Mouse (Mus musculus): ENCODE measurements around the gene Hdgfl2.
"Not testable (repeated sequence)": the region's sequence is repeated elsewhere in the genome, so short reads cannot be mapped to it uniquely, and the experiment has no call there.

Hdgfl2 gene

DNA sequence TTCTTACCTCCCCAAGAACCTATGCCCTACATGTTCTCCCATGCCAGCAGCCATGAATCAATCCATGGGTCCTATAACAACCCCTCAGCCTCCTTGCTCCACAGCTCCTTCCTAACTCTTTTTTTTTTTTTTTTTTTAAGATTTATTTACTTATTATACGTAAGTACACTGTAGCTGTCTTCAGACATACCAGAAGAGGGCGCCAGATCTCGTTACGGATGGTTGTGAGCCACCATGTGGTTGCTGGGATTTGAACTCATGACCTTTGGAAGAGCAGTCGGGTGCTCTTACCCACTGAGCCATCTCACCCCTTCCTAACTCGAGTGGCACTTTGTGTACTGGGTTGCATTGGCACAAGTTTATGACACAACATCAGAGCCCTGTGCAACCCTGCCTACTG is 13.7 kb upstream of the Hdgfl2 start:
- not testable (repeated sequence) for DNase-seq

DNA sequence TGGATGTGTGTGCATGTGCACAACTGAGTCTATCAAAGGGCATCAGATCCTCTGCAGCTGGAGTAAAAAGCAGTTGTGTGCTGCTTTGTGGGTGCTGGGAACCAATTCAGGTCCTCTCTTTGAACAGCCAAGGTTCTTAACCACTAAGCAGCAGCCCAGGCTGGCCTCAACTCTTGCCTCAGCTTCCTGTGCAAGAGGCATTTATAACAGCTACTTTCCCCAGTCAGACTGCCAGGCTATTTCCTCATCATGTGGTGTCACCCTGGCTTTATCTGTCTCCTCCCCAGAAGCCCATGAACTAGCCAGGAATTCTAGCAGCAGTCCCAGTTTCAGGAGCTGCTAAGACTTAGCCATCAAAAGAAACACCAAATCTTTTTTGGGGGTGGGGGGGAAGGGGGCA is 13.0 kb upstream of the Hdgfl2 start:
- DNase-seq: no peak

DNA sequence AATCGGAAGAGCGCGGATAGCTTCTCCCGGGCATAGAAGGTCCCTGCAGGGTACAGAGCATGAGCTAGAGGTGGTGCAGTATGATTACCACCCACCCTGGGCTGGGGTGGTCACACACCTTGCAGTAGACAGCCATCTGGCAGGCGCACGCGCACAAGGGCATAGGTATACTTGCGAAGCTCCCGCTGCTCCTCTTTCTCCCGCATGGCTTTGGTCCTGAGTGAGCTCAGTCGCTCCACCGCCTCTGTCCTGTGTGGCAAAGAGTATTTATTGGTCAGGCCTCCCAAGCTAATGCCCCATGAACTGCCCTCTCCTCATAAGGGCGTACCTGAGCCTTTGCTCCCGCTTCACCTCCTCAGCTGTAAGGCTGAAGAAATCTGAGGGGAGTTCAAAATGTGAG is 10.4 kb upstream of the Hdgfl2 start:
- DNase-seq: no peak

DNA sequence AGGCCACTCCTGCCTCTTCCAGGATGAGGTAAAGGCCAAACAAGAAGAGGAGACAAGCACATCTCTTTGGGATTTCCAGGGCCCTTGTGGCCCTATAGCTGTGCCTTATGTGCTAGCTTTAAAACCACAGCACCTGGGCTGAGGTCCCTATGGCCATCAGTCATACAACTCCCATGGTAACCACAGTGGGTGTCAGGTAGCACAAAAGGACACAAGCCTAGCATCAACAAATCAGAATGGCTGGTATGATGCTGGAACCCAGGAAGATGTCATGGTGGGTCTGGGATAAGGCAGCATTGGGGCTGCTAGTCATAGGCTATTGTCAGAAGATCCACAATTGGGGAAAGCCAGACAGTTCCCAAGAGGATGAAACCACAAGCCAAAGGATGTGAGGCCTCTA is 8.3 kb upstream of the Hdgfl2 start:
- DNase-seq: no peak

DNA sequence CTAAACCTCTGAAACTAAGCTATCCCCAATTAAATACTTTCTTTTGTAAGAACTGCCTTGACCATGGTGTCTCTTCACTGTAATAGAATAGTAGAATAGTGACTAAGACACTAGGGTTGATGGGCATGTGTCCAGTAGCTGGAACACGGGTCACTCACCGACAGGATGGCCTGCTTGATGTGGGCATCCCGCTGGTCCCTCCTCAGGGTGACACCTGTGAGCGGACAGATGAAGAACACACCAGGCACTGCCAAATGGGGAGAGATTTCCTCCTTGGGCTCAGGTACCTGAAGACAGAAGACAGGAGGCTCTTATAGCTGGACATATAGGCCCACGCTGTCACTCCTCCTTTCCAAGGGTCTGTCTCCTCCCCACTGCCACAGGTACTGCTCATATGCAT is 7.2 kb upstream of the Hdgfl2 start:
- DNase-seq: no peak

DNA sequence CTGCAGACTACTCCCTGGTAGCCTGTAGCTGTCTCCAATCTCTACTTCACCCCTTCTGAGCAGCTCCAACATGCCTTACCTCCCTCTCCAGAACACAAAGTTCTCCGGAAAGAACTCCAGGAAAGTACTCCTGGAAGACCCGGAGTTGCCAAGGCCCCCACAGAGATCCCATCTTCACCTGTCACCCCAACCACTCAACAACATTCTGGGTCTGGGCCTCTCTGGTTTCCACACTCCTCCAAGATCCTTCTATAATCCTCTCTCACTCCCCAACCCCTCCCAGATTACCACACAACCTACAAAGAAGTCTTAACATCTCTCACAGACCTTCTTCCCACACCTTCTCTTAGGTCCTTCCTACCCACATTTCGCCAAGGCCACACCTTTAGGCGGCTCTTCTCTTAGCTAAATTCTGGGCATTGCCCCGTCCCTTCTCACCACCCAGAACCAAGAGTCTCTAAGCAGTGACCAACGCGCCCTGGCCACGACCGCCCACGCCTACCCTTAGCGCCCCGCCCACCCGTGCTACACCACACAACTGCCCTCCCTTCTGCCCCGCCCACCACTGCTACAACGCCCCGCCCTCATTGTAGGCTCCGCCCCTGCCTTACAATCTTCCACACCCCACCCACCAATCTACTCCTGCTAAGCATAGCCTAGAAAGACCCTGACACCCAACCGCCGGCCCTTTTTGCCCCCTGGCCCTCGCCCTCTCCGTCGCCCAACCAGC is 5.2 kb upstream of the Hdgfl2 start:
- DNase-seq: peak; percentile 84 to 91

DNA sequence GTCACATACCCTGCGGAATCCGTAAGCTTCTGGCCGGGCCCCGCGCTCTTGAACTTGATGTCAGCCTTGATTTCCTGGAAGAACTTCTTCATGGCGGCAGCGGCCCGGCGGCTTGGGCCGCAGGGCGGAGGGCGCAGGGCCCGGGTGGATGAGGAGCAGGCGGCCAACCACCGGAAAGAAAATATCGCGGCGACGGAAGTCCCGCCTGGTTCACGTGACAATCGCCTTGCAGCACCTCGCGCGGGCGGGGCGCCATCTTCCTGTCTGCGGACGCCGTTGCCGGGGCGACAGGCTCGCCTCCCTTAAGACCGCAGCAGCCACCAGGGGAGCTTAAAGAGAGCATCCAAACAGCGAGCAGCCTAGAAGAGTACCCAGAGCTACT is 4.6 kb upstream of the Hdgfl2 start, which contains the start of gene Ubxn6:
Gene Ubxn6 (minus strand): TSS at position 202 of the 382 bp plus-strand sequence.
- peak; percentile 96 to 97 for DNase-seq

DNA sequence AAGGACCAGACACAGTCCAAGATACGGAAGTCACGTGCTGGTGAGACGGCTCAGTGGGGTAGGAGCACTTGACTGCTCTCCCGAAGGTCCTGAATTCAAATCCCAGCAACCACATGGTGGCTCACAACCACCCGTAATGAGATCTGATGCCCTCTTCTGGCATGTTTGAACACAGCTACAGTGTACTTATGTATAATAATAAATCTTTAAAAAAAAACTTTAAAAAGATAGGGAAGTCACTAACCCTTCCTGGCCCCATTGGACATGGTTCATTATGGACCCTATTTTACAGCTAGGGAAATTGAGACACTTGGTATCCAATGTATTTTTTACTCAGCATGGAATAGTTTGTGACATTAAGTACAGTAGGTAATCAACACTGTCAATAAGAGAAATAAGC is 1.9 kb upstream of the Hdgfl2 start:
- DNase-seq: no peak

DNA sequence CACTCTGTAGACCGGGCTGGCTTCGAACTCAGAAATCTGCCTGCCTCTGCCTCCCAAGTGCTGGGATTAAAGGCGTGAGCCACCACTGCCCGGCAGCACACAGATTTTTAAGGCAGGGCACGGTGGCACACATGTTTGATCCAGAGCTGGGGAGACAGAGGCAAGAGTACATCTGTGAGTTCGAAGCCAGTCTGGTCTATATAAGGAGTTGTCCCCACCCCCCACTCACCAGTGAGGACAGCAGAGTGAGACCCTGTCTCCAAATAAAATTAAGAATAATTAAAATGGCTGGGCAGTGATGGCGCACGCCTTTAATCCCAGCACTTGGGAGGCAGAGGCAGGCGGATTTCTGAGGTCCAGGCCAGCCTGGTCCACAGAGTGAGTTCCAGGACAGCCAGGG is 1.1 kb upstream of the Hdgfl2 start:
- DNase-seq: not testable (repeated sequence)

DNA sequence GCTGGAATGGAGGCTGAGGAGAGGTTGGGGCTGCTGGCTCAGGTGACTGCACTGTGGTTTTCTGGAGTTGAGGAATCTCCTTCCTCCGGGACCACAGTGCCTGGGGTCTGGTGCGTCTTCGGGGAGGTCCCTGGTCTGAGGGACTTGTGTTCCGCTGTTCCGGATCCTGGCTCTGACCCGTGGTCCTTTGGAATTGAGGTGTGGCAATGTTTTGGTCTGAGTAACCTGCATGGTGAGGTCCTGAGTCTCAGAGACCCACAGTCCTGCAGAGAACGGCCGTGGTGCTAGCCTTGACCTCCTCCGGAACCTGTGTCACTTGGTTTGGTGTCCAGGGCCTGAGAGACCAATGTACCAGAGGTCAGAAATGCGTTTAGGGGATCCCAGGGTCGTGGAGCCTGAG is 487 bp downstream of the Hdgfl2 start:
- DNase-seq: peak in 1 of 2 experiments; percentile 21

DNA sequence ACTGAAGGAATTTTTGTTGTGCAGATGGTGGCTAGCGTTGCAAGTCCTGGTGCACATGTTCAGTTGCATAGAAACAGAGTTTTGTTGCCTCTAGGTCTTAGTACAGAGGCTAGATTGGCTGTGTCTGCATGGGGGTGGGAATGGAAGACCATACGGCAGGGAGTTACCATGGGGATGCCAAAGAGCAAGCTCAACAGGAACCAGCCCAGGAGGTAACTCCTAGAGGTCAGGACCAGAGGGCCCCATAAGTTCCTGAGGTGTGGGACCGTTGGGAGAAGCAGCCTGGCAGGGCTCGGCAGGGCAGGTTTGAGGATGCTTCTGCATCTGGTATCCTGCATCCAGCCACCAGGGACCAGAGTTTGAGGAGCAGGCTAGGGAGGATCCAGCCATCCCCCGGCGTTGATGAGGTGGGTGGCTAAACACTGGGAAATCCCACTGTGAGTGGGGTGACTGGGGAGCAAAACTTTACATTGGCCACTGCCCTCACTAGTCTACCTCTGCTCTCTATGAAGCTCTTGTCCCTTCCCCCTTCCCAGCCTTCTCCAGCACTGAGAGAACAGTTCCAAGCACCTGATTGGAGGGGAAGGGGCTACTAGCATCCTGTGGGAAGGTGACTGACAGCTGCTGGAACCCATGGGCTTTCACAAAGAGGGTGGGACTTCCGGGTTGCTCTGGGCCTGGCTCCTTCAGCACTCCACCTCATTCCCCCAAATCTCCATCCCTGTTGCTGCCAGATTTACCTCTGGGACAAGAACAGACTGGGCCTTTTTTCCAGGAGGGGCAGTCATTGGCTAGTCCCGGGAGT is 1.5 kb downstream of the Hdgfl2 start:
- DNase-seq: no peak

DNA sequence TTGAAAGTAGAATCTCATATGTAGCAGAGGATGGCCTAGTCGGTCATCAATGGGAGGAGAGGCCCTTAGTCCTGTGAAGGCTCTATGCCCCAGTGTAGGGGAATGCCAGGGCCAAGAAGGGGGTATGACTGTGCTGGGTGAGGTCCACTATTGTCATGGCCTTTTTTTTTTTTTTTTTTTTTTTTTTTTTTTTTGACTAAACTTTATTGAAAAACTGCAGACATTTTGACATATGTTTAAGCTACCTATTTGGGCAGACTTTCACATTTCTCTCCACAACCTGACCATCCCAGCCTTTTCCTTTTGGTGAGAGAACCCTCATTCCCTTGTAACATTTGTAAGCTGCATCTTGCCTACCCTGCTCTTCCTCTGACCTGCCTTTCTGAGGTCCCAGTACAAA is 12.9 kb downstream of the Hdgfl2 start:
- no peak for DNase-seq

DNA sequence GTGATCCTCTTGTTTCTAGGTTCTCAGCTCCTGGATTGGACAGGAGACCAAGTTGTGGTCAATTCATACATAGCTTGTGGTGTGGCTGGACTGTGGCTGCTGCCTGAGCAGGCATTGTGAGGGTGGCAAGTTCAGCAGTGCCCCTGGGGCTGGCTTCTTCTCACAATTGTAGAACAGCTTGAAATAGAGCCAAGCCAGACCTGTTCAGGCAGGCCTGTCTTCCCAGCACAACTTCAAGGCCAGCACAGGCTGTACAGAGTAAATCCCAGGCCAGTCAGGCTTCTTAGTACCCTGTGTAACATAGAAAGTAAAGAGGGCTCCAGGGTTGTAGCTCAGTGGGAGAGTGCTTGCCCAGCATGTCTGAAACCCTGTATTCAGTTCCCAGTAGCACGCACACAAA is 13.4 kb downstream of the Hdgfl2 start:
- no peak for DNase-seq

DNA sequence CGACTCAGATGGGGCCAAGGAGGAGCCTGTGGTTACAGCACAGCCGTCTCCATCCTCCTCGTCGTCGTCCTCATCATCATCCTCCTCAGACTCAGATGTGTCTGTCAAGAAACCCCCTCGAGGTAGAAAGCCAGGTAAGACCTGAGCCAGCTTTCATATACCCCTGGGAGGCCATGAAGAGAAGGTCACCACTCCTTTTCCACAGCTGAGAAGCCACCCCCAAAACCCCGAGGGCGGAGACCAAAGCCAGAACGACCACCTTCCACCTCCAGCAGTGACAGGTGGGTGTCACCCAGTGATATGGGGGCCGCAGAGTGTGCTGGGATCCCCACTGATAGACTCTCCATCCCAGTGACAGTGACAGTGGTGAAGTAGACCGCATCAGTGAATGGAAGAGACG is 17.4 kb downstream of the Hdgfl2 start:
- no peak for DNase-seq

DNA sequence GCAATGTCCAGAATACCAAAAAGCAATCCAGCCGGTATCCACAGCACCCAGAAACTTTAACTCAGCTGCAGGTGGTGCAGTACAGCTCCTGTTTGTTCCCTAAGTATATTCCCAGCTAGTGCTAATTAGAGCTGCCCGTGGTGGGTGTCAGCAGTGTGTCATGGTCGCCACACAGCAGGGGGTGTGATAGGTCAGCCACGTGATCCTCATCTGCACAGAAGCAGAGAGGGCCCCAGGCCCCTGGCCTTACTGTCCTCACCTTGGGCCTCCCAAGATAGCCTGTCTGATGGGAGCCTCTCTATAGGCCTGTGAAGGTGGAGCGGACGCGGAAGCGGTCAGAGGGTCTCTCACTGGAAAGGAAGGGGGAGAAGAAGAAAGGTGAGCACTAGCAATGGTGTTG is 18.7 kb downstream of the Hdgfl2 start:
- DNase-seq: no peak

DNA sequence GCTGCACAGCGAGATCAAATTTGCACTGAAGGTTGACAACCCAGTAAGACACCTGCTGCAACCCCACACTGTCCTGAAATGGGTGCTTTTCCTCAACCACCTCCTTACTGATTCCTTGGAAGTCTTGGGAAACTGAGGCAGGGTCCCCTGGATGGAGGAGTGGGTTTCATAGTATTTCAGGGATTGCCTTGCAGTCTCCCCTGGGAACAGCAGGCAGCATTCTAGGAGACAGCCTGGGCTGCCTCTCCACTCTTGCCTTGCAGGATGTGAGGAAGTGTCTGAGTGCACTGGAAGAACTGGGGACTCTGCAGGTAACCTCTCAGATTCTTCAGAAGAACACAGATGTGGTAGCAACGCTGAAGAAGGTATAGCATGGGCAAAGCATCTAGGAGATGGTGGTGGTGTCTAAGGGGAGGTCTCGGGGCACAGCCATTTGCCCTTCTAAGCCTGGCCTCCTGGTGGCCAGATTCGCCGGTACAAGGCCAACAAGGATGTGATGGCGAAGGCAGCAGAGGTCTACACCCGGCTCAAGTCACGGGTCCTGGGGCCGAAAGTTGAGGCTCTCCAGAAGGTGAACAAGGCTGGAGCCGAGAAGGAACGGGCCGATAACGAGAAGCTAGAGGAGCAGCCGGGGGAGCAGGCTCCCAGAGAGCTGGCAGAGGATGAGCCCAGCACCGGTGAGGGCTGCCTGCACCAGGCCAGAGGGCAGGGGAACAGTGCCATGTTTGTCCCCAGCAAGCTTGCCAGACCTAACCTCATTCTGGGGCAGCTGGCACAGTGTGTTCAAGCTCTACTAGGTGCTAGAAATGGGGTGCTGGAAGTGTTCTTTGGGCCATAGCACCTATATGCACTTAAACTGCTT is 19.5 kb downstream of the Hdgfl2 start:
- DNase-seq: no peak

DNA sequence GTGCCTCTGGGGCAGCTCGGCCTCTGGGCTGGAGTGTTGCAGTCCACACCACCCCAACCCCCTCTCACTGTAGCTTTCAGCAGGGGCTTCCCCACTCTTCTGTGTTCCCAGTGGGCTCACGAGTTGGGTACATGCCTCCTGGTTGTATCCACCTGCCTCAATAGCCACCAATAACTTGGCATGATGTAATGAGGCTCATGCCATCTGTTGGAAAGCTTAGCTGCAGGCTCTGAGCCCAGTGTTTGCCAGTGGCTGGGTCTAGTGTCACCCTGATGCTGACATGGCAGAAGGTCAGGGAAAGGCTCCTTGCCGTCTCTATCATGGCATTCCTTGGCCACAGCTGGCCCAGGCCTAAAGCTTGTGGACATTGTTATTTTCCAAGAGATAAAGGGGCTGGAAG is 21.4 kb downstream of the Hdgfl2 start:
- DNase-seq: no peak

DNA sequence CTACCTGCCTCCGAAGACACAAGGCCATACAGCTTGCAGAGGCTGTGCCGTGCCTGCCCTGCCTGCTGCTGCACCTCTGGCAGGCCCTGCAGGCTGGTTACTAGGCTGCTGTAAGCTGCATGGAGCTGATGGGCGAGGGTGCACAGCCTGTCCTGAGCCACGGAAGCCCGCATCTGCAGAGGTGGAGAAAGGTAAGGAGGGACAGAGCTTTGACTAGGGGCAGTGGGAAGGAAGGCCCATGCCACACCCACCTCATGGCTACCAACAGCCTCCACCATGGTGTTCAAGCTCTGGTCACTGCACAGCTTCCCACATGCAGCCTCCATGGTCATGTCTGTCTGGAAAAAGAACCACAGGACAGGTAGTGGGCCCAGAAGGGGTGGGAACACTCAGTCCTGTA is 22.7 kb downstream of the Hdgfl2 start:
- no peak for DNase-seq

DNA sequence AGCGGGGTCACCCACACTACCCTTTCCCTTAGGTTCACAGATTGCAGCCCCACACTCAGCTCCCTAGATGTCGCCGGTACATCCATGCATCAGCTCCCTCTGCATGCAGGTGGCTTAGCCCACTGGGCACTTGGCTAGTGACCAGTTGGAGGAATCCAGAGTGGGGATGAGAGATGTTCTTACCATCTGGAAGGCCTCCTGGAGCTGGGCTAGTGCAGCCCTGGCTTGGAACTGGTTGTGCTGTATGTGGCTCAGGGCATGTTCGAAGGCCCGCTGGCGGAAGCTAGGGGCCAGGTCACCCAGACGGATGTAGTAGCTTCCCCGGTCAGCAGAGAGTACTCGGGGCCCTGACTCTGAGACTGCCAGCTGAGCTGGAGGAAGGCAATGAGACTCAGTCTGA is 23.5 kb downstream of the Hdgfl2 start:
- no peak for DNase-seq

DNA sequence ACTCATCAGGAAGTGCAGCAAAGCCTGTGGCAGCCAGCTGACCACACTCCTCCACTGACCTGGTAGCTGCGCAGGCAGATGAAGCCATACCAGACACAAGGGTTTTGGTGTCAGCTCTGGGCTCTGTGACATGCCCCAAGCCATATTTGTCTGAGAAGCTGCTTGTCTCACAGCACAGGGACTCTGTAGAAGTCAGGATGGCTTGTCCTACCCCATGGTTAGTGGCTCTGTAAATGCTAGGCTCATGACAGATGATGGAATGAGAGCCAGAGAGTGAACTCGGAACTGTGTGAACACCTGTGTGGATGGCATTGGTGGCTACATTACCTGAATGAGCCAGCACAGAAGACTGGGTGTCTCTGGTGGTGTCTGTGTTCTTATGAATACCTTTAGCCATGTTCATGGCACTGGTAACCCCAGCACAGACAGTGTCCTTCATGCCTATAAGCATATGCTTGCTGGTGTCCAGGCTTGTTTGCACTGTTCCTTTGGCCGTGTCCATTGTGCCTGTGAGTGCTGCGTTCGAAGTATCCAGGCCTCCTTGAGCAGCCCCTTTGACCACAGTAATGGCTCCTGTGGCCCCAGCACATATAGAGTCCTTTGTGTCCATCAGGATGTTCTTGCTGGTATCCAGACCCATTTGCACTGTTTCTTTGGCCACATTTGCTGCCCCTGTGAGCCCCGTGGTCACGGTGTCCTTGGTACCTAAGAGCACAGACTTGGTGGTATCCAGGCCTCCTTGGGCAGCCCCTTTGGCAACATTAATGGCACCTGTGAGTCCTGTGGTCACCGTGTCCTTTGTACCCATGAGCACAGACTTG is 24.2 kb downstream of the Hdgfl2 start:
- DNase-seq: no peak

DNA sequence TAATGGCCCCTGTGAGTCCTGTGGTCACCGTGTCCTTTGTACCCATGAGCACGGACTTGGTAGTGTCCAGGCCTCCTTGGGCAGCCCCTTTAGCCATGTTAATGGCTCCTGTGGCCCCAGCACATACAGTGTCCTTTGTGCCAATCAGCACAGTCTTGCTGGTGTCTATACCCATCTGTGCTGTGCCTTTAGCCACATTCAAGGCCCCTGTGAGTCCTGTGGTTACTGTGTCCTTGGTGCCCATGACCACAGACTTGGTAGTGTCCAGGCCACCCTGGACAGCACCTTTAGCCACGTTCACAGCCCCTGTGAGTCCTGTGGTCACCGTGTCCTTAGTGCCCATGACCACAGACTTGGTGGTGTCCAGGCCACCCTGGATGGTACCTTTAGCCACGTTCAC is 25.4 kb downstream of the Hdgfl2 start:
- DNase-seq: not testable (repeated sequence)

DNA sequence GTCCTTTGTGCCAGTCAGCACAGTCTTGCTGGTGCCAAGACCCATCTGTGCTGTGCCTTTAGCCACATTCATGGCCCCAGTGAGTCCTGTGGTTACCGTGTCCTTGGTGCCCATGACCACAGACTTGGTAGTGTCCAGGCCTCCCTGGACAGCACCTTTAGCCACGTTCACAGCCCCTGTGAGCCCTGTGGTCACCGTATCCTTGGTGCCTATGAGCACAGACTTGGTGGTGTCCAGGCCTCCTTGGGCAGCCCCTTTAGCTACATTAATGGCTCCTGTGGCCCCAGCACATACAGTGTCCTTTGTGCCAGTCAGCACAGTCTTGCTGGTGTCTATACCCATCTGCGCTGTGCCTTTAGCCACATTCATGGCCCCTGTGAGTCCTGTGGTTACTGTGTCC is 27.0 kb downstream of the Hdgfl2 start:
- not testable (repeated sequence) for DNase-seq

DNA sequence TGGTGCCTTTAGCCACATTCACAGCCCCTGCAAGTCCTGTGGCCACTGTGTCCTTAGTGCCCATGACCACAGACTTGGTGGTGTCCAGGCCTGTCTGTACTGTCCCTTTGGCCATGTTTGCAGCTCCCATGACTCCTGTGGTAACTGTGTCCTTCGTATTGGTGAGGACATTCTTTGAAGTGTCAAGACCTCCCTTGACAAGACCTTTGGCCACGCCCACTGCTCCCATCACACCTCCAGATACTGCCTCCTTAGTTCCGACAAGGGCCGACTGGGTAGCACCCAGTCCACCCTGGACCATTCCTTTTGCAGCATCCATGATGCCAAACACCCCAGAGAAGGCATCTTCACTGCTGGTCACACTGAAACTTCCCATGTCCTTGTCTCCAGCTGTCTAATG is 27.5 kb downstream of the Hdgfl2 start:
- DNase-seq: no peak

Measured in lung, adult 18-20 months (tissue).